Mouse (Mus musculus): Measurements from ENCODE around the gene Tubgcp2. TPM values are rescaled to one million over a fixed set of nuclear protein-coding genes. Genes with fewer than 3 reads are reported as not detected.

The Tubgcp2 gene
- total RNA-seq (2015) (17.8 and 18.8 TPM in 2 replicates), total RNA-seq (2017) (29.7 and 36.7 TPM in 2 replicates)

DNA sequence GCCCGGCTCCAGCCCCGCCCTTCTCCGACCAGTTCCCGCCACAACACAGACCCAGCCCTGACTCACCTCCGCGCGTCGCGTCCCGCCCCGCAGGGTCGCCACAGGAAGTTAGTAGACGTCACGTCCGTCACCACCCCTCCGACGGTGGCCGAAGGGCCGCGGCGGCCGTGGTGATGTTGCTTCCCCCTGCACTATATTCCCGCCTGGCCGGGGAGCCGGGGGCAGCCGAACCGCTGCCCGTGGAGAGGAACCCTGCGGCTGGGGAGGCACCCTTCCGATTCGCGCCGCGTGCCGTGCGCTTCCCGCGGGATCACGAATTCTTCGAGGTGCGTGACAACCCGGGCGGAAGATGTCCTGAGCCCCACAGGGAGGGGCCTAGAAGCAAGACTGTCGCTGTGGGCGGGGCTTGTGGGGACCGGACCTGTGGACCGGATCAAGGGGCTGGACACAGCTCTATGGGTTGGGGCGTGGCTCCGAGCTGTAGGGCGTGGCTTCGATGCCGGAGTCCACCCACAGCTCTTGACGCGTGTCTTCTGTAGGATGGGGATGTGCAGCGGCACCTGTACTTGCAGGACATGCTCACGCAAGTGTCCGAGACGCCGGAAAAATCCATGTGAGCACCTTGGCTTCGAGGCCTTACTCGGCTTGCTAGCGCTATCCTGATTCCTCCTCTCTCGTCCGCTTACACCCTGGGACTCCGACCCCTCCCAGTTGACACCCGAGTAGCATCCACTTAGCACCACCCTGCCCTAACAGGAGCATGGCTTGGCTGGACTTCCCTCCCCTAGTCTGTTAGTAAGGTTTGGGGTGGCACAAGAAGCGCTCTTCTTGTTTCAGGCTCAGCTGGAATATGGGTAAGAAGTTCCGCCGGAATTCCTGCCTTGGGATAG is at the start of gene Tubgcp2, which contains the start of gene Zfp511:
TSS of gene Tubgcp2 (minus strand) at position 389 of the 890 bp plus-strand sequence.
TSS of gene Zfp511 (plus strand) at position 111 of the 890 bp plus-strand sequence.
- peak; percentile 93 for ATAC-seq (ENCODE audit: poor library complexity, severe bottlenecking)

GRCm38 (mm10) chr7:140082242-140082678 is 45.8 kb upstream of the Tubgcp2 start, which contains the start of gene Caly:
Gene Caly (minus strand): TSS chr7:140082548.
- 0 out of 2 replicates have a peak, but pooled peaks have one; percentile 25 for ATAC-seq (ENCODE audit: poor library complexity, severe bottlenecking)

DNA sequence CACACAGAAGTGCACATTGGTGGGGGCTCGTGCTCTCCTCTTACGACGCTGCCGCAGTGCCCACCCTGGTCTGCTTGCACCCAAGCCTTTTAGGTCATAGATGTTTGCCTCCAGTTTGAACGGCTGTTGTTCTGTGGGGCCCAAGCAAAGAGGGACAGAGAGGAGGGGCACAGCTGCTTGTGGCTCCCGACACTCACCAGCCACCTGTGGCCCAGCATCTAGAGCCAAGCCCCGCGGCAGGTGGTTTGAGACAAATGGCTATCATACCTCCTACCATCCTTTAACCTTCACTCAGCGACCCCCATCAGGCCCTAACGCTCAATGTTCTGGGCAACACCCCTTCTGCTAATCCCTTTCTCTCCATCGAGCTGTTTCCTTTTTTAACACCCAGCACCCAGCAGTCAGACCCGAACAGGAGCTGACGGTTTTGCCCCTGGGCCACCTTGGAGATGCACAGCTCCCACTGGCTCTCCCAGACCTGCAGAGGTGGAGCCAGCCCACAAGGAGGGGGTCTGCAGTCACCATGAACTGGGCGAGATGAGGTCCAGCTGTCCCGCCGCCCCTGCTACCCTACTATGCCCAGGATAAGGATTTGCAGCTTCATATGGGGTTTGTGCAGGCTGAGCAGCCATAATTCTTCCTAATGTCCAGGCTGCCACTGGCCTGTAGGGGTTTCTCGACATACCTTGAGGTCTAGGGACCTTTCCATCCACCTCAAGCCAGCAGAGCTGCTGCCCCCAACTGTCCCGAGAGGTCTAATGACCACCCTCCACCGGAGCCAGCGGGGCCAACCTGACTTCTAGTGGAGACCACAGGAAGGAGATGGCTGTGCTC is 45.2 kb upstream of the Tubgcp2 start:
- no peak for ATAC-seq (ENCODE audit: poor library complexity, severe bottlenecking)

DNA sequence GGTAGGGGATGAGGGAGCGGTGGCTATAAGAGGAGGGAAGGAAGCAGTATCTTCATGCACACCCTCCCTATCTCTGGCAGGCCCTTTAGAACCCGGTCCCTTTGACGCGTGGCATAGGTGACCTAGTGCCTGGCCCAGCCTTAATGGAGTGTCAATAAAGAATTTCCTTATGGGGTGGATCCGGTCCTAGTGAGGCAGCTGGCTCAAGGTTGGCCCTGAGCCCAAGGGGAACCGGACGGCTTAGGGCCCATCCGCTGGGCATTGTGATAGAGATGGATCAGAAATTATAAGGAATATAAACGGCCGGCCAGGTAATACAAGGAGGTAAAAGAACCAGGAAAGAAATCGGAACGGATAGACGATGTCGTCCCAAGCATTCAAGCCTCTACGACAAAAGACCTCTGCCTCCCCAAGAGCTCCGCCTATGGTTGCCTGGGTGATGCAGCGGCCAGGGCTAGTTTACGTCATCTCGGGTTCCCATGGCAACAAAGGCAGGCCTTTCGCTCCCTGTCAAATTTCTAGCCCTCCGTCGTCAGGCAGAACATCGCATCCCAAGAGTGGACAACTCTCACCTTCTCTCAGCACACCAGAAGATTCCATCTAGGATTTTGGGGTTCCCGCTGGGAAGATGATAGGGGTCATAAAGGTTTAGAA is 44.2 kb upstream of the Tubgcp2 start:
- peak; percentile 46 for ATAC-seq (ENCODE audit: poor library complexity, severe bottlenecking)

DNA sequence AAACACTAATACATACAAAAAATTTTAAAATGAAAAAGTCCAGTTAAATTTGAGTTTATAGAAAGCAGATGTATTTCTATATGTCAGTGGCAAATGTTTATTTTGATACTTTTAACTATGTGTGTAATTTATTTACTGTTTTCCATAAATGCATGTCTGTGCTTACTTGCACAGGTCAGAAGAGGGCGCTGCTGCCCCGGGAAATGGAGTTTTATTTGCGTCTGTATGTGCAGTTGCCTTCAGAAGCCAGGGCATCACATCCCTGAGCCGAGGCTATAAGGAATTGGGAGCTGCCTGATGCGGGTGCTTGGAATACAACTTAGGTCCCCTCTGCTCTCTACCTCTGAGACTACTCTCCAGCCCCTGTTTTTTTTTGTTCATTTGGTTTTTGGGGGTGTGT is 42.2 kb upstream of the Tubgcp2 start:
- ATAC-seq (ENCODE audit: poor library complexity, severe bottlenecking) = peak; percentile 68

- ATAC-seq (ENCODE audit: poor library complexity, severe bottlenecking) = peak; percentile 81
Measured at GRCm38 (mm10) chr7:140077698-140078097, 41.2 kb upstream of the Tubgcp2 start.

DNA sequence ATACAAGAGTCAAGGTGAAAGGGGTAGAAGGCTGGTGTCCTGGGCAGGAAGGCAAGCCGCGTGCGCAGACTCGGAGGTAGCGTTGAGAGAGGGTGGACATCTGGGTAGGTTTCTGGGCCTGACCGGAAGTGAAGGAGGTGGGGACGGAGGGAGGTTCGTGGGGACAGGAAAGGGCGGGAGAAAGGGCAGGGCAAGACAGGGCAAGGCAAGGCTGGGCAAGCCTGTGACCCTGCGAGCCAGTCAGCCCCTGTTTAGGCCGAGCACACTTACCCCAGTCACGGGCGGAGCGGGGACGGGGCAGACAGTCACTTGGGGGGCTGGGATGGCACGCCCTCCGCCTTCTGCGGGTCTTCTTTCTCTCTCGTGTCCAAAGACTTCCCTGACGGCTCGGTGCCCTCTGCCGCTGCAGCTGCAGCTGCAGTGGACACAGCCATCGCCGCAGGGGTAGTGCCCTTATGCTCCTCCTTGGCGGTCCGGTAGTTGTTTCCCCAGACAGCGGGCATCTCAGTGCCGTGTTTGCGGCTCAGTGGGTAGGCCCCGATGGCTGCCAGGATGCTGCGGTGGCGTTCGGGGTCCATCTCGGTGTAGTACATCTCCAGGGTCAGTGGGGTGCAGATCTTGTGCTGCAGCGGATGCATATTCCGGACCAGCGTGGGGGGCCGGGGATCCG is 33.7 kb upstream of the Tubgcp2 start:
- peak; percentile 60 for ATAC-seq (ENCODE audit: poor library complexity, severe bottlenecking)

DNA sequence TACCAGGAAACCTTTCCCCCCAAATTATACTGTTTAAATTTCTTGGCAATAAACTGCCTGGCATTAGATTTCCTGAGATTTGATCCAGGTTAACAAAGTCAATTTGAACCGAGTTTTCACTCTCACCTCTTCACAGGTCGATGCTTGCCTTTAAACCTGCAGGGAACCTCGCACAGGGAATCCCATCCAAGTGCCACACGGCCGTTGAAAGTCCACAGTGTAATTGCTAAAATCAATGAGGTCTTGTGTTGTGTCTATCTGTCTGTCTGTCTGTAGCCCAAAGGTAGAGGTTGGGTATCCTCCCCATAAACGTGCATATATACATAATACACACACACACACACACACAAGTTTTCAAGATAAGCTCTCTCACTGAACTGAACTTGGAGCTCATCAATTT is 30.9 kb upstream of the Tubgcp2 start:
- no peak for ATAC-seq (ENCODE audit: poor library complexity, severe bottlenecking)

DNA sequence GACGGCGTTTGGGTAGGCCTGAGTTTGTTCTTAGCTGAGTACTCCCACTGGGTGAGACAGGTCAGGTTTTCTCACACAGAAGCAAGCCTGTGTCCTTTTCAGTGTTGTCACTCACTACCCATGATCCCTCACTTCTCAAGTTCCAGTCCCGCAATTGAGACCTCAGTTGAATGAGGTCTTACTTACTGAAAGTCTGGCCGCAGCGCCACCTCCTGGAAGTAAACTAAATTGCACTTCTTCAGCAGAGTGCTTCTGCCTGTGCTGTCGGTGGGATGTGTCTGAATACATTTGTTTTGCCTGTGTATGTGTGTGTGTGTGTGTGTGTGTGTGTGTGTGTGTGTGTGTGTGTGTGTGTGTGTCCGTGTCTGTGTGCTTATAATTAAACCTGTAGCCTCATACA is 26.6 kb upstream of the Tubgcp2 start:
- ATAC-seq (ENCODE audit: poor library complexity, severe bottlenecking) = peak; percentile 83

GRCm38 (mm10) chr7:140062307-140062706 is 25.8 kb upstream of the Tubgcp2 start:
- ATAC-seq (ENCODE audit: poor library complexity, severe bottlenecking) = peak; percentile 60

- no peak for ATAC-seq (ENCODE audit: poor library complexity, severe bottlenecking)
Measured at GRCm38 (mm10) chr7:140061832-140062130, 25.3 kb upstream of the Tubgcp2 start.

- peak; percentile 23; the same call in 1 of the 2 replicates for ATAC-seq (ENCODE audit: poor library complexity, severe bottlenecking)
Measured at GRCm38 (mm10) chr7:140060936-140061831, 24.7 kb upstream of the Tubgcp2 start.

GRCm38 (mm10) chr7:140059601-140060000 is 23.1 kb upstream of the Tubgcp2 start:
- ATAC-seq (ENCODE audit: poor library complexity, severe bottlenecking) = no peak

- no peak for ATAC-seq (ENCODE audit: poor library complexity, severe bottlenecking)
Measured at GRCm38 (mm10) chr7:140058528-140058927, 22.1 kb upstream of the Tubgcp2 start.

DNA sequence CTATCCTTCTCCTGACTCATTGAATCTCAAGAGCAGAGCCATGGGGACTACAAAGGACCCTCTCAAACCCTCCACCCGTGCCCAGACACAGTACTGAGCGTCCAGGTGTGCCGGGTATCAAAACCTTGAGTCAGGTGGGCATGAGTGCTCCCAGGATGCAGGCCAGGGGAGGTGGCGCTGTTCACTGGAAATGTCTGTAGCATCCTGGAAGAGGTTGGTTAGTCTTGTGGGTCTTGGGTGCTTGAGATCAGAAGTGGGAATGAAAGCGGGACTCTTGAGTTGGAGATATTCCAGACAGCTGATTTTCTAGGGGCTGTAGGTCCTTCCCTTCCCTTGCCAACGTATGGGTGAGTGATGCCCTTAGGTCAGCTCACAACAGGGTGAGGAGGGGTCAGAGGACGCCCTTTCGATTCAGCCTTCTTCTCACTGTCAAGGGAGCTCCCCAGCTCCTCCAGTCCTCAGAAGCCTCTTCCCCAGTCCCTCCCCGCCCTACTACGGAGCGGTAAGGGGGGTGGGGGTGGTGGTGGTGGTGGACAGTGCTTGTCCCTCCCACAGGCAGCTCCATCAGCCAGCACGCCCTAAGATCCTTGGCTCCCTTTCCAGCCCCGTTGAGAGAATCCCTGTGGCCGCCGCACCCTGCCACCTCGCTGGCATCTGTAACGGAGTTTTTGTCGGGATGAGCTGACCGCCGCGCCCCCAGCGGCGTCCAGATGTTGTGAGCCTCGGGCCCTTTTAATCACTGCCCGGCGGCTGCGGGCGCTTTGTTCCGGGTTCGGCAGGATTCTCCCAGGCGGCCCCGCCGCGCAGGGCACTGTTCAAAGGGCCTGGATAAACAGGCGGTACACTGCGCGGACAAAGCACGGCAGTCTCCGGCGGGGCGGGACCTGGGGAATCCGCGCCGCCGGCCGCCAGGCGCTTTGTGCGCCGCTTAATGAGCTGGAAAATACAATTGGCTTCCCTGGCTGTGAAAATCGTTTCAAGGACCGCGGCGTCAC is 21.2 kb upstream of the Tubgcp2 start:
- ATAC-seq (ENCODE audit: poor library complexity, severe bottlenecking) = peak; percentile 24

- no peak for ATAC-seq (ENCODE audit: poor library complexity, severe bottlenecking)
Measured at GRCm38 (mm10) chr7:140054124-140054523, 17.7 kb upstream of the Tubgcp2 start.

DNA sequence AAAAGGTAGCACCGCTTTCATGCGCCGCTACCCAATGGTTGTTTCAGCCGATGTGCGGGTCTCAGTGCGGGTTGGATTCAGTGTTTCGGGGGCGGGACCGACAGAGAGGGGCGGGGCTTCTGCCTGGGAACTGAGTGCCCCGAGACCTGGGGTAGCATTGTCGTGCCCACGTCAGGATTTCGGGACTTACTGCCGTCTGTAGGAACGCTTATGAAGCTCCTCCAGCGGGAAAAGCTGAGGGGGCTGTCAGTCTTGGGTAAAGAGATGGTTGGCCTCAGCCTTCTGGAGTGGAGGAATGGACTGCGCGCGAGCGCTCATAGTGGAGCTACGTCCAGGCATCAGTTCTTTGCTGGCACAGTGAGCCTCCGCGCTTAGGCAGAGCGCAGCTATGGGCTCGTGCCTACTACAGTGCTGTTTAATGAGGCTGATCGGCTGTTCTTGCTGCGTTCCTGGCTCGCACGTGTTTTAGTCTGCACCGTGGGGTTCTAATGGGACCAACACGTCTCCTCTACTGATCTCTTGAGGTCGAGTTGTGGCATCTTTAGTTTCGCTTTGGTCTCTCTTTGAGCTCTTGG is 12.7 kb upstream of the Tubgcp2 start:
- ATAC-seq (ENCODE audit: poor library complexity, severe bottlenecking) = peak; percentile 51

Data from megakaryocyte, adult 5-6 weeks (primary cell).